Mouse (Mus musculus) E14TG2a.4 (cell line): ENCODE results near the gene Brpf3.

Source experiments
- CTCF ChIP-seq: conservative IDR thresholded peaks from 2 replicates; pipeline ENCODE4 v1.5.1; 2014; ENCODE audit warnings: low read length
- NANOG ChIP-seq: IDR thresholded peaks from 2 replicates; pipeline ENCODE4 v1.6.1; 2014; ENCODE audit warnings: borderline replicate concordance, low read length, mixed read lengths

DNA sequence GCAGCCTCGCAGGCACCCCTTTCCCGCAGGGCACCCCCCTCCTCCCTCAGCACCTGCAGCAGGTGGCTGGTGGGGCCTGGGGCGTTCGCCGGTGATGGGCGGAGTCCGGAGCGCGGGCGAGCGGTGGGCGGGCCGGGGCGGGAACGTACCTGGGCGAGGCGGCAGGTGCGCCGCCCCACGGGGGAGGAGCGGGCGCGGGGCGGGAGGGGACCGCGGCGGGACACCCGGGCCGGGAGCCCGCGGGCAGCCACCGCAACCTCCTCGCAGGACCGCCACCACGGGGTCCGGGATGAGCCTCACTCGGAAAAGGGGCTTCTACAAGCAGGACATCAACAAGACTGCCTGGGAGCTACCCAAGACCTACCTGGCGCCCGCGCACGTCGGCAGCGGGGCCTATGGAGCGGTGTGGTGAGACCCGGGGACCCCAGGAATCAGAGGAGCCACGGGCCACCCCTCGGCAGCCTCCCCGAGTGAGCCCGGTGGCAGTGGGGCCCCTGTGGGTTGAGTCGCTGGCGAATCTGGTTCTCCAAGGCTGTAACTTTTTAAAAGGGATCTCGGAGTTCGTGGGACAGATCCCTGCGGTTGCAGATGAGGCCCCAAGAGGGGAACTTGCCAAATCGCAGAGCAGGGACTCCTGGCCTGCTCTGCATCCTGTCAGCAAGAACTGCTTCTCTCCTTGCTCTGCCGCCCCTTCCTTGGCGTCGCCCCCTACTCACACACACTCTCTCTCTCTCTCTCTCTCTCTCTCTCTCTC lies 31.6 kb upstream of the Brpf3 start, which contains the start of gene Mapk13:
- TF ChIP-seq CTCF = no peak
- TF ChIP-seq NANOG = no peak
